Mouse (Mus musculus) spleen, postnatal 4 days (tissue): Measurements from ENCODE around the gene Ccdc7b.
"Not testable (repeated sequence)": the region's sequence is repeated elsewhere in the genome, so short reads cannot be mapped to it uniquely, and the experiment has no call there.

ENCODE experiments used
- DNase-seq, 2 experiments: peaks; one replicate each; pipeline ENCODE4 v3.0.0; 2022; ENCODE audit warnings: low spot score in 2 of 2

Gene Ccdc7b

GRCm38 (mm10) chr8:129066834-129067233 lies at the start of gene Ccdc7b:
TSS of gene Ccdc7b (plus strand) at chr8:129067134.
- DNase-seq = not testable (repeated sequence)

GRCm38 (mm10) chr8:129065417-129065816 lies 1.5 kb upstream of the Ccdc7b start, which contains the start of gene Ccdc7a:
TSS of gene Ccdc7a (minus strand) at chr8:129065517.
- not testable (repeated sequence) for DNase-seq

- not testable (repeated sequence) for DNase-seq
Measured at GRCm38 (mm10) chr8:129115761-129116160, 48.8 kb downstream of the Ccdc7b start.

DNA sequence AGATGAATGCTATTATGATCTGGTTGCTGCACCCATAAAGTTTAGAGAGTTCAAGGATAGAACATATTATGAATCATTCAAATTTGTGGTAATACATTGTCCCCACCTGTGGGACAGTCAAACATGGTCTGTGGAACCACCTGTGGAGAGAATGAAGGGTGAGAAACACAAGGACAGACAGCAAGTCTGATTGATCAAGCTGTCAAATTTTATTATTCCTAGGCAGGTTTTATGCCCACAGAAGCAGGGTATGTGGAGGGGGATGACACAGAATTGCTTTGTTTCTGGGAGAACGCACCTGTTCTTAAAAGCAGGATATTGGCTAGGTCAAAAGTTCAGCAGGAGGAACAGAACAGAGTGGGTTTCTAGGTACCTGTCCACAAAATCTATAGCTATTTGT lies 64.6 kb downstream of the Ccdc7b start, which contains the start of gene Gm10999:
Gene Gm10999, minus strand, starts transcription at position 101 of the 400 bp plus-strand sequence.
- DNase-seq = no peak

DNA sequence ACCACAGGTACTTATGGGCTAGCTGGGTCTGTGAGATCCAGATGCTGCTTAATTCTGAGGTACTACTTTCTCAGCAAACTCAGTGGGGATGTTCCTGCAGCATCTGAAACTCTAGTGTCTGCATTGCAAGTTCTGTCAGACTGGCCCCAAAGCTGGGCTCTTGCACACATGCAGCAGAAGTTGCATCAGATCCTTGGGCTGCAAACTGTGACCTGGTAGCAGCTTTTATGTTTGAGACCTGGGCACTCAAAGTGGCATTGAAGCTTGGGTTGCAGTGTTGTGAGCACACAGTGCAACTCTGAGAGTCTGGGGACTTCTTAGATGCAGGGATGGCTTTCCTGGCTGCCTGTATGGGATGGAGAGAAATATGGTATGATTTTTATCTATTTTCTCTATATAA lies 66.5 kb downstream of the Ccdc7b start:
- no peak for DNase-seq
